Mouse (Mus musculus) heart, postnatal 0 days (tissue): Measurements from ENCODE around the gene Commd1.

Experiments
- CTCF ChIP-seq: IDR thresholded peaks from 2 replicates; pipeline ENCODE4 v1.5.1; 2016; ENCODE audit warnings: antibody characterized with exemption, control low read depth, low read depth
- EP300 ChIP-seq: IDR thresholded peaks from 2 replicates; pipeline ENCODE4 v1.6.1; 2016; ENCODE audit warnings: antibody characterized with exemption, low read depth

- TF ChIP-seq CTCF (no peak), EP300 (no peak)
These were observed 93.0 kb downstream of the Commd1 start for GRCm38 (mm10) chr11:22889224-22889623.
